Mouse (Mus musculus) spleen, adult 18-20 months (tissue): ENCODE measurements around the gene AB124611.
"Not testable (repeated sequence)": the region's sequence is repeated elsewhere in the genome, so short reads cannot be mapped to it uniquely, and the experiment has no call there.

Source experiments
- DNase-seq, 2 experiments: peaks; one replicate each; pipeline ENCODE4 v3.0.0; 2022; ENCODE audit warnings: mixed read lengths in 2 of 2

AB124611 gene

GRCm38 (mm10) chr9:21565004-21565586 is 39.1 kb downstream of the AB124611 start:
- DNase-seq, result no peak

DNA sequence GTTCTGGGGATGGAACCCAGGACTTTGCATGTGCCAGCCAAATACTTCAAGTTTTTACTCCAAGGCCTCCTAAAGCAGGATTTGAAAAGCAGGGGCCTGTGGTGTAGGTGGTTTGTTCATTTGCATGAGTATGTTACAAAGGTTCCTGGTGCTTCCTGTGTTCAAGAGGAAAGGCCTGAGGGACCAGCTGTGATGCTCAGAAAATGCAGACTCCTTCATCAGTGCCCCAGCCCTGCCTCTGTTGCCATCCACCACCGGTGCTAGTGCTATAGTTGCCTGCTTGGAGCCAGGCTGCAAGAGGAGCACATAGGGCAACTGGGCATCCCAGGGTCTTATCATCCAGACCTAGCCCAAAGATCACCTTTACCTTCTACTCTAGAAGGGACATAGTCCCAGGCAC is 40.6 kb downstream of the AB124611 start:
- DNase-seq, result no peak

DNA sequence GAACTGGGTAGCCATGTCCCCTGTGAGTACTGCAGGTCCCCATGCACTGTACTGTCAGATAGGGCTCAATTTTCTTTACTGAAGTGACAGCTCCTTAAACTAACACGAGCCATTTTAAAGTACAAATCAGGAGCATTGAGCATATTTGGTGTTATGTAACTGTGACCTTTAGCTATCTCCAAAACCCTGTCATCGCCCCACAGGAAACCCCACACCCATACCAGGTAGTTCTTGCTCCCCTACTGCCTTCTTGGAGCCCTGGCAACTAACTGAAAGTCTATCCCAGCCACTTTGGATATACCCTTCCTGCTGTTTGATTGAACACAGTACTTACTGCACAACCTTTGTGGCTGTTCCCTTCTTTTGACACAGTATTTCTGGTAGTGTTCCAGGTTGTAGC is 41.1 kb downstream of the AB124611 start:
- no peak for DNase-seq

GRCm38 (mm10) chr9:21568657-21569255 is 42.8 kb downstream of the AB124611 start:
- no peak for DNase-seq

DNA sequence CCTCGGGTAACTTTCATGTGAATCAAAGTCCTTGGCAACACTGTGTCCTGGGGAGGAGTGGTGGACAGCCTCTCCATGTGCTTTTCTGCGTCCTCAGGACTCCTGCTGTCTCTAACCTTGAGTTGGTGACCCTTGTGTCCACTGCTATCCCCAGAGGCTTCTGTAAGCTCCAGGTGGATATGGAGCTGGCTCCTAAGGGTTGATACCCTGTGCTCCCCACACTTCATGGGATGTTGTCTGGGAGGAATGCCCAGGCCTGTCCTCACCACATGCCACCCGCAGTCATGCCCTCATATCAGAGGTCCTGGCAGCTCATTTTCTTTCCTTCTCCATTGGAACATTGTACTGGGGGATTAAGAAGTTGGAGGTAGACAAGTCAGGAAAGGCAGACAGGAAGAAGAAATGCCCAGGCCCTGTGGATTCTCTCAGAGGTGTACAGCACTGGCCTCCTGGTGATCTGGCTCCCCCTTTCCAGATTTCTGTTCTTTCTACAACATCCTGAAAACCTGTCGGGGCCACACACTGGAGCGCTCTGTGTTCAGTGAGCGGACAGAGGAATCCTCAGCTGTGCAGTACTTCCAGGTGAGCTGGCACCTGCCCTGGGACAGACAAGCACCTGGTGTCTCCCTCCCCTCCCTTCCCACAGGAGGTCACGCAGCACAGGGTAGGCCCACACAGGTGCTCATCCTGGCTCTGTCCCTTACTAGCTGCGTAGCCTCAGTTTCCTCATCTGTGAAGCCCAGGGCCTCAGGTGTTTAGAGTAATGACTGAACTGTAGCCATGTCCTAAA is 48.2 kb downstream of the AB124611 start:
- DNase-seq, result no peak

DNA sequence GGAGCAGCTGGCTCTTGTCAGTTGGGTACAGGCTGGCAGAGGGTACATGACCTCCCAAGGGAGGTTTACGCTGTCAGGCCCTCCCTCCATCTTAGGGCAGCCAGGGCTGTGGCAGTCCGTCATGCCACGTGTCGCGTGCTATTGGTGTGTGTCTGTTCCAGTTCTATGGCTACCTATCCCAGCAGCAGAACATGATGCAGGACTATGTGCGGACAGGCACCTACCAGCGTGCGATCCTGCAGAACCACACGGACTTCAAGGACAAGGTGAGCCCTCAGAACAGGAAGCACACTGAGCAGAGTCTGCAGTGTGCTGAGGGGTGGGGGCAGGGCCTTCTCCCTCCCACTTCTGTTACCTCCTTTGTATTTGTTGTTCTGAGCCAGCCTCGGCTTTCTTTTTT is 49.3 kb downstream of the AB124611 start:
- no peak for DNase-seq

DNA sequence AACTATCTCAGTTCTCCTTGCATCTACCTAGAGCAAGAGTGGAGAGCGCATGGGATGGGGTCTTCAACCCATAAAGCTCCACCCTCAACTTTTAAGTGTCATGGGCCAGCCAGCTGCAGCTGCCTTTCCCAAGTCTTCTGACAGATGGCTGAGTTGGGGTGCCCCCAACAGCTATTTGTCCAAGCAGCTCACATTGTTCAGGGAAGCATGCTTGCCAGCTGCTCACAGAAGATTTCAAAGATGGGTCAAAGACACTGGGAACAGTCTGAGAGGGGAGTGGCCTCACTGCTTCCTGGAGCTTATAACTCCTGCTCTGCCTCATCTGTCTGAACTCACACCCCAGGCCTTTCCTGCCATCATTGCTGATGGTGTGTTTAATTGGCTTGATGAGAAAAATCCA is 50.3 kb downstream of the AB124611 start:
- DNase-seq, result no peak

GRCm38 (mm10) chr9:21578226-21578625 is 52.2 kb downstream of the AB124611 start:
- DNase-seq, result no peak

GRCm38 (mm10) chr9:21585401-21585800 is 59.4 kb downstream of the AB124611 start:
- no peak for DNase-seq

DNA sequence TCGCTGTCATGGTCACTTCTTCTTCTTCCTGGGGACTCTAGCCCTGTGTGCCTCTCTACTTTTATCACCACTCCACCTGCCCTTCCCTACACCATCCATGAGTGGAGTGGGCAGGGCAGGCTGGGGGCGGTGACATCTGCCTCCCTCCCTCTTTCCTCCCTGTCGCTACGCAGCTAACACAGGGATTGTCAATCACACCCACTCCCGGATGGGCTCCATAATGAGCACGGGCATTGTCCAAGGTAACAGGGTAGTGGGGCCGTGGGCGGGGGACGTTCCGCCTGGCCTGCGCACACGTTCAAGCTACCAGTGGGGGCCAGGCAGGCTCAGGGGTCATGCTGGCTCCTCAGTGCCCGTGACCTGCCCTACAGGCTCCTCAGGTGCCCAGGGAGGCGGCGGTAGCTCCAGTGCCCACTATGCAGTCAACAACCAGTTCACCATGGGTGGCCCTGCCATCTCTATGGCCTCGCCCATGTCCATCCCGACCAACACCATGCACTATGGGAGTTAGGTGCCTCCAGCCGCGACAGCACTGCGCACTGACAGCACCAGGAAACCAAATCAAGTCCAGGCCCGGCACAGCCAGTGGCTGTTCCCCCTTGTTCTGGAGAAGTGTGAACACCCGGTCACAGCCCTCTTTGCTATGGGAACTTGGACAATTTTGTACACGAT is 61.8 kb downstream of the AB124611 start:
- no peak for DNase-seq

DNA sequence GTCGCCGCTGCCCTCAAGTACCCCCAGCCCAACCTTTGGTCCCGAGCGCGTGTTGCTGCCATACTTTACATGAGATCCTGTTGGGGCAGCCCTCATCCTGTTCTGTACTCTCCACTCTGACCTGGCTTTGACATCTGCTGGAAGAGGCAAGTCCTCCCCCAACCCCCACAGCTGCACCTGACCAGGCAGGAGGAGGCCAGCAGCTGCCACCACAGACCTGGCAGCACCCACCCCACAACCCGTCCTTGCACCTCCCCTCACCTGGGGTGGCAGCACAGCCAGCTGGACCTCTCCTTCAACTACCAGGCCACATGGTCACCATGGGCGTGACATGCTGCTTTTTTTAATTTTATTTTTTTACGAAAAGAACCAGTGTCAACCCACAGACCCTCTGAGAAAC is 62.4 kb downstream of the AB124611 start:
- no peak for DNase-seq

GRCm38 (mm10) chr9:21589538-21589937 is 63.6 kb downstream of the AB124611 start:
- no peak for DNase-seq

DNA sequence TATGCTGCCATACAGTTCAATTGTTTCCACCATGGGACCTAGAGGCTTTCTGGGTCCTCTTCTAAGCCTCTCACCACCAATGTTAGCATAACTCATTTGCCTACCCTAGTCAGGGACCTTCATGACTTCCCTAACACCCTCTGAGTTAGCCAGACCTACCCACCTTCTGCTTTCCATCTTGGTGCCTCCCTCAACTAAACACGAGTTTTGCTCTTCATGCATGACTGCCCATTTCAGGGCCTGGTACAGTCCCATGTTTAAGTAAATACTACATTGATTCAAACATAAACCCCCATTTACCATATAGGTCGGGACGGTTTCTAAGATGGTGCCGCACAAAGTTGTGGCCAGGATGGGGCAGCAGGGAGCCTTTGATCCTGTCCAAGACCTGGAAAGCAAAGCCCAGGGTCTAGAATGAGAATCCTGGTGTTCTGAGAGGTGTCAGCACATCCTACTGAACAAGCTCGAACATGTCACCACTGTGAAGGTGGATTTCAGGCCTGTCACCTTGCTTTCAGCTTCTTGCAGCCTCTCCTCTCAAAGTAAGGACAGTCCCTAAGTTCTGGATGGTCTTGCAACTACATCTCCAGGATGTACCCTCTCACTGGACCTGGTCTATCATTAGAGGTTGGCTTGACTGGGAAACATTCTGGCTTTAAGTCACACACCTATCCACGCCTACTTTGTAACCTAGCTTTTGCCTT is 65.3 kb downstream of the AB124611 start:
- no peak for DNase-seq

DNA sequence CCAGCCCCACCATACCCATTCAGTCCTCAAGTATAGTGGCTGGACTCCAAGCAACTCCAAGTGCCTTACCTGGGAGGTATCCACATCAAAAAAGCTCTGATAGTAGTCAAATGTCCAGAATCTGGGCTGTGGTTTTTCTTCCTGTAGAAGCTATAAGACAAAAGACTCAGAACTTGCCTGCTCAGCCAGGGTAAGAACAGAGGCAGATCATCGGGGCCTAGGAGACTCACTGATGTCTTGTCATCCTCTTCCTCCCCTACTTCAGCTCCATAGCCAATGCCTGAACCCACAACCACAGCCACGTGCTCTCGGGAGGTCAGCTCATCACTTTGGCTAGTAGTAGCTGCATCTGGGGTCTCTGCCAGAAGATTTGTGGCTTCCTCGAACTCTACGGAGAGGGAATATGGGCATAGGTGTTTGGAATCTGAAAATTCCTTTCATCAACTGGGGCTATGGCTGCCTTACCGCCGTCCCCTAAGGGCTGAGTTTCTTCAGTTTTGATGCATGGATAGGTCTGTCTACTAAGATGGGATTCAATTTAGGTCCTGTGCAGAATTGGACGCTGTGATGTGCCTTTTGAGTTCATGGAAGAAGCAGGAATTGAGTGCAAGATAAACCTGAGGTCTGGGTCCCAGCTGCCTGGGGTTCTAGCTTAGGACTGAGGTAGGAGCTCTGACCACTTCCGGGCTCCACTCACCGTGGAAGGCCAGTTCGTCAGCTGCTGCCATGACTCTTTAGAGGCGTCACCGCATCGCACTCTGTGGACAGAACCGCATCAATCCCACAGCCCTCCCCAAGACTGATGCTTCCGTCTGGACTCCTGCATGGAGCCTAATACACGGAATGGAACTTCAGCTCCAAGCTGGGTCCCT is 66.1 kb downstream of the AB124611 start:
- no peak for DNase-seq

DNA sequence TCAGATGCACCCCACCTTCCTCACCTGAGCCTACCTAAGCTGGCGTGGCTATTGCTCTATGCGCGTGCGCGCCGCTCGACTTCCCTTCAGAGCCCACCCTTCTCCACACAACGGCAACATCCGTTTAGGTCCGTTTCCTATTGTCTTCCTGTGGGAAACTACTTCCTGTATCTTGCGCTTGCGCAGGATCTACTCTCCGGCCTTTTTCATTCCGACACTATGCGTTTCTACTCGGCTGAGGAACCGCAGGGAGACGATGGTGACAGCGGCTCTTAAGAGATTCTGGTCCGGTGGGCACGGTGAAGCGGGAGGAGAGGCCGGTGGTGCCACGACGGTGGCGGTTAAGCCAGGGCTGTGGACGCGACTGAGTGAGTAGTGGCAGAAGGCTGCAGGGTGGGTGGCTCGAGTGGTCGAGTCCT is 66.7 kb downstream of the AB124611 start, which contains the start of the genes Timm29 and Yipf2:
Gene Timm29 (plus strand): TSS at position 20 of the 419 bp plus-strand sequence.
Gene Yipf2 (minus strand): TSS at position 126 of the 419 bp plus-strand sequence.
- DNase-seq, result peak; percentile 73 to 80

DNA sequence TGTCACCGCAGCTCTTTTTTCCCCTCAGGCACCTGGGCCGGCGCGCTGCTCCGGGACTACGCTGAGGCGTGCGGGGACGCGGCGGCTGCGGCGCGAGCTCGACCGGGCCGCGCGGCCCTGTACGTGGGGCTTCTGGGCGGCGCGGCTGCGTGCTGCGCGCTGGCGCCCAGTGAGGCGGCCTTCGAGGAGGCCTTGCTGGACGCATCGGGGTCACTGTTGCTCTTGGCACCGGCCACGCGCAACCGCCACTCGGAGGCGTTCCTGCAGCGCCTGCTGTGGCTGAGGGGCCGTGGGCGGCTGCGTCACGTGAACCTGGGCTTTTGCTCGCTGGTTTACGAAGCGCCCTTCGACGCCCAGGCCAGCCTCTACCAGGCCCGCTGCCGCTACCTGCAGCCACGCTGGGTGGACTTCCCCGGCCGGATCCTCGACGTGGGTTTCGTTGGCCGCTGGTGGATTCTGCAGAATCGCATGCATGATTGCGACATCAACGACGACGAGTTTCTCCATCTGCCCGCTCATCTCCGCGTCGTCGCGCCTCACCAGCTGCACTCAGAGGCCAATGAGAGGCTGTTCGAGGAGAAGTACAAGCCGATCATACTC is 67.2 kb downstream of the AB124611 start:
- DNase-seq, result peak; percentile 25 to 39

GRCm38 (mm10) chr9:21594350-21594749 is 68.4 kb downstream of the AB124611 start:
- not testable (repeated sequence) for DNase-seq

GRCm38 (mm10) chr9:21594838-21595237 is 68.9 kb downstream of the AB124611 start:
- no peak for DNase-seq
